Mouse (Mus musculus) midbrain, embryonic 11.5 days (tissue): ENCODE results near the gene Dnah2. TPM values are rescaled to one million over a fixed set of nuclear protein-coding genes. Genes with fewer than 3 reads are reported as not detected.

Experiments used
- ATAC-seq: fragments of 200-750 bp; cut with Nextera tagmentation; 2 replicates; pipeline ENCODE4 v1.8.0; 2017; ENCODE audit warnings: moderate TSS enrichment, moderate library complexity; ENCODE audit not compliant: low FRiP score
- DNase-seq: peaks from one replicate; pipeline ENCODE4 v3.0.0; 2015; ENCODE audit warnings: low spot score; ENCODE audit errors: missing footprints
- H3K27ac ChIP-seq: fragments of 300-500 bp; sonication (generic); 2 replicates; pipeline ENCODE4 v1.5.1; 2014; ENCODE audit warnings: low read depth, low read length
- H3K27me3 ChIP-seq: fragments of 300-500 bp; sonication (generic); 2 replicates; pipeline ENCODE4 v1.6.1; 2014; ENCODE audit warnings: mild to moderate bottlenecking, low read length, moderate library complexity, mixed read lengths; ENCODE audit not compliant: control insufficient read depth, insufficient read depth
- H3K36me3 ChIP-seq: fragments of 300-500 bp; sonication (generic); 2 replicates; pipeline ENCODE4 v1.6.1; 2014; ENCODE audit warnings: mild to moderate bottlenecking, low read length, moderate library complexity, mixed read lengths; ENCODE audit not compliant: control insufficient read depth, insufficient read depth
- H3K4me1 ChIP-seq: fragments of 300-500 bp; sonication (generic); 2 replicates; pipeline ENCODE4 v1.6.1; 2014; ENCODE audit warnings: low read length; ENCODE audit not compliant: control insufficient read depth, insufficient read depth
- H3K4me2 ChIP-seq: fragments of 300-500 bp; sonication (generic); 2 replicates; pipeline ENCODE4 v1.6.1; 2014; ENCODE audit warnings: mild to moderate bottlenecking, moderate library complexity
- H3K4me3 ChIP-seq: fragments of 300-500 bp; sonication (generic); 2 replicates; pipeline ENCODE4 v1.5.1; 2014; ENCODE audit warnings: low read depth, low read length
- H3K9ac ChIP-seq: fragments of 300-500 bp; sonication (generic); 2 replicates; pipeline ENCODE4 v1.6.1; 2014; ENCODE audit warnings: low read length
- H3K9me3 ChIP-seq: fragments of 300-500 bp; sonication (generic); 2 replicates; pipeline ENCODE4 v1.6.1; 2016; ENCODE audit warnings: low read length; ENCODE audit not compliant: control insufficient read depth
- WGBS: fragments of 180-500 bp; shearing (Covaris S2); extraction: QIAGEN DNeasy Blood & Tissue Kit; methylation state at CpG from one replicate; pipeline ENCODE4 v1.1.7; 2014; 5-methylcytosine and 5-hydroxymethylcytosine counted together
- polyA plus RNA-seq: library from polyadenylated mRNA; unstranded; fragments of >200 nt; fragmentation: Nextera tagmentation; extraction: Ambion mirVana; gene quantifications from 2 replicates; pipeline ENCODE4 v1.2.1, GENCODE M21; 2014

The Dnah2 gene
- polyA plus RNA-seq, 1 experiment from 2014 or later = 1.00 TPM

DNA sequence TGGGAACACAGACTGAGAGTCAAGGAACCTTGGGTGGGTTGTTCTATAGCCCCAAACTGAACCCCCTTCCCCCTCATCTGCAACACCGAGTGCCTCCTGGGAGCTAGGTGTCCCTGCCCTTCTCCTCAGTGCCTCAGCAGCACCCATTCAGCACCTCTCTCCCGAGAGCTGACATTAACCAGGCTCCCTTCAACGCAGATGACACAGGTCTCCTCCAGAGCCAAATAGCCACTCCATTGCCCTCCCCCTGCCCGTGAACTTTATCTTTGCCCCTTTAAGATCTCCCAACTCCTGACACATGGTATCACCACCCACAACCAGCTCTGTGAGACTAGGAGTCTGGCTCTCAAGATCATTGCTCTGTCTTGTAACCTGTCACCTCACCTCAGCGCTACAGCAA is 10.3 kb upstream of the Dnah2 start:
- no peak for DNase-seq
- peaks cover 62% of the 10 kb centered on the region for H3K4me1 ChIP-seq

DNA sequence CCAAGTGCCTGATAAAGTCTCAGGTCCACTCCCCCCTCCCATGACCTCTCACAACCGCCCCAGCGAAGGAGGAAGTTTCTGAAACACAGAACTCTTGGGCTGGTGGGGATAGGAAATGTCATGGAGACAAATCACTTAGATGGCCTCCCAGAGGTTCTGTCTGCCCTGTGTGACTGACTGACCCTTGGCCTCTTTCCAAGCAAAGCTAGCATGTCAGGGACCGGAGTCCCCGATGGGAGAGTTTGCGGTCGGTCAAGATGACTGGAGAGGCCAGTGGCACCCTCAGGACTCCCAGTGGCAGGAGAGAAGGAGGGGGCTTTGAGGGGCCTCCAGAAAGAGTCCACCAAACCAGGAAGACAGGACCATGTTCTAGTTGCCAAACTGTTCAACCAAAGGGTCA is 9.8 kb upstream of the Dnah2 start:
- Histone ChIP-seq H3K9ac (peak overlapping the region; percentile 94), H3K36me3 (peaks cover 5% of the 10 kb centered on the region), H3K9me3 (no peaks in the 10 kb centered on the region), H3K27me3 (0 out of 2 replicates have a peak, but pooled peaks cover 2% of the 10 kb centered on the region), H3K4me3 (peak overlapping the region; percentile 69), H3K4me1 (peaks cover 66% of the 10 kb centered on the region), H3K4me2 (peak overlapping the region; percentile 100), H3K27ac (no peak overlapping the region)
- DNase-seq = no peak
- WGBS = 16% methylated on average over 6 of the region's 6 CpGs
- no peak for ATAC-seq

More for the DNA sequence above, 10.3 kb upstream of the Dnah2 start:
- H3K27ac ChIP-seq = no peak overlapping the region
- H3K4me3 ChIP-seq = peak overlapping the region; percentile 69
- no peaks in the 10 kb centered on the region for H3K9me3 ChIP-seq
- no peak for ATAC-seq
- H3K4me2 ChIP-seq = peak overlapping the region; percentile 100
- H3K36me3 ChIP-seq = peaks cover 5% of the 10 kb centered on the region
- 10% methylated on average over 5 of the region's 5 CpGs for WGBS
- 0 out of 2 replicates have a peak, but pooled peaks cover 2% of the 10 kb centered on the region for H3K27me3 ChIP-seq
- peak overlapping the region; percentile 94 for H3K9ac ChIP-seq

DNA sequence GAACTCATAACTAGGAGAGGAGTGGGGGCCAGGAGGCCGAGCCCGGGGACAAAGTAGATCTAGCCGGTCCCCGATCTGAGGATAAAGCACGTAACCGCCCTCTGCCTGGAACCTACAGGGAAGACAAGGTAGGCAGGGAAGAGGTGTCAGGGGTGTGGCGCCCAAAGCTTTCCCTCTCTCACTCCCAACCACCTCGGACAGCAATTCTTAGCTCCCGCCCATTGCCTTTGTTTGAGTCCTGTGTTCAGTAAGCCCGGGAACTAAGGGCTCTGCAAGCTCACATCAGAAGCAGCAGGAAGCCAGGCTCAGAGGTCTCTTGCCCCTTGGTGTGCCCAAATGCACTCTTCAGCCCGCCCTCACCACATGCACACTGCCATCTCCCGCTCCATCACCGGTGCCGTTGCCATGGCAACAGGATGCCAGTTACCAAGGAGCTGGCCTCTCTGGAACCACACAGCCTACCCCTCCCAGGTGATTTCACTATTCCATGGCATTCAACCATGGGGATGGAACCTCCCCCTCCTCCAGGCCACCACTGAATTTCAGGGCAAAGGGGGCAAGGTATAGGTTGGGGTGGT is 8.6 kb upstream of the Dnah2 start:
- peak overlapping the region; percentile 45 for H3K9ac ChIP-seq
- ATAC-seq = no peak
- H3K9me3 ChIP-seq = no peaks in the 10 kb centered on the region
- WGBS = 13% methylated on average over 14 of the region's 14 CpGs
- peak overlapping the region; percentile 100 for H3K4me2 ChIP-seq
- no peaks in the 10 kb centered on the region; the same call in 1 of the 2 replicates for H3K36me3 ChIP-seq
- H3K4me3 ChIP-seq = peak overlapping the region; percentile 9
- no peaks in the 10 kb centered on the region for H3K27me3 ChIP-seq
- H3K27ac ChIP-seq = no peak overlapping the region
- DNase-seq = peak; percentile 95
- peaks cover 79% of the 10 kb centered on the region for H3K4me1 ChIP-seq

DNA sequence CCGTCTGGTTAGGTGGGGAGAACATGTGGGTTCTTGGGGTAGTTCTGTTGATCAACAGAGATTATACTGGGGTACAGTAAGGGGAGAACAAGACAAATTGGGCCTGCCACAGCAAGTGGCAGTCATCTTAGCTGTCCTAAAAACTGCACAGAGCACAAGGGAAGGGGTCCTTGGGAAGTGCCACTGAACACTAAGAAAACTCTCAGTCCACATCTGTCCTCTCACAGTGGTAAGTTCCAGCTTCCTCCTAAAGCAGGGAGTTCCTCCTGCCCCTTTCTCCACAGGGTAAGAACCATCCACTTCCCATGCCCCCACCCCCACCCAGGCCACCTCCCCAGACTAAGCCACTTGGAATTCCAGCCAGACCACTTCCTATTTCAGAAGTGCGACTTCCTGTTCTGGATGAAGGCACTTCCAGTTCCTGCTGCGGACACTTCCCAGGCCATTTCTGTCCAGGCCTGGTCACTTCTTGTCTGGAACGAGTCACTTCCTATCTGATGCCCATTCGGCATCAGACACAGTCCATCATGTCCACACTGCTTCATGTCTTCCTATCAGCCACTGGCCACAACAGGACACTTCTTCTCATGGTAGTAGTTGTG is 5.7 kb upstream of the Dnah2 start:
- H3K4me1 ChIP-seq = peaks cover 63% of the 10 kb centered on the region
- no peaks in the 10 kb centered on the region for H3K9me3 ChIP-seq
- no peaks in the 10 kb centered on the region for H3K27me3 ChIP-seq
- DNase-seq (no peak), ATAC-seq (no peak)
- H3K36me3 ChIP-seq = no peaks in the 10 kb centered on the region
- H3K27ac ChIP-seq = no peak overlapping the region
- H3K9ac ChIP-seq = no peak overlapping the region
- no peak overlapping the region for H3K4me3 ChIP-seq
- WGBS = 81% methylated on average over 5 of the region's 5 CpGs
- H3K4me2 ChIP-seq = no peak overlapping the region

DNA sequence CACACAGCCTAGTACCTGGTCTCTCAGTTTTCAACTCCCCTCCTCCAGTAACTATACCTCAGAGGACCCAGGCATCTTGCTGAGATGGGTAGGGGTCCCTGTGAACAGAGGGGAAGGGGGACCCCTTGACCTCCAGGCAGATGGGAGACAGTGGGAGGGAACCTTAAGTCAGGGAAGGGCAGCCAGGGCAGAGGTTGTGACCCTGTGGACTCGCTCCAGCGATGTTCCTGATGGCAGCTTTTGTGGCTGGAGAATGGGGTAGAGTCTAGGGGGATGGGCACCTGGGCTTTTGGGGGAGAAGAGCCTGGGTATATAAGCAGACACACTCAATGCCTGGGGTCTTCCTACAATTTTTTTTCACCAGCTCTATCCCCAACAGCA is 4.4 kb upstream of the Dnah2 start:
- Histone ChIP-seq H3K36me3 (no peaks in the 10 kb centered on the region), H3K27me3 (no peaks in the 10 kb centered on the region), H3K27ac (peak overlapping the region; percentile 90), H3K4me2 (peak overlapping the region; percentile 38), H3K4me3 (no peak overlapping the region), H3K9me3 (no peaks in the 10 kb centered on the region), H3K9ac (peak overlapping the region; percentile 58), H3K4me1 (peaks cover 62% of the 10 kb centered on the region)
- WGBS = 0% methylated on average over 2 of the region's 2 CpGs
- ATAC-seq (no peak; the same call in 1 of the 2 replicates), DNase-seq (no peak)

DNA sequence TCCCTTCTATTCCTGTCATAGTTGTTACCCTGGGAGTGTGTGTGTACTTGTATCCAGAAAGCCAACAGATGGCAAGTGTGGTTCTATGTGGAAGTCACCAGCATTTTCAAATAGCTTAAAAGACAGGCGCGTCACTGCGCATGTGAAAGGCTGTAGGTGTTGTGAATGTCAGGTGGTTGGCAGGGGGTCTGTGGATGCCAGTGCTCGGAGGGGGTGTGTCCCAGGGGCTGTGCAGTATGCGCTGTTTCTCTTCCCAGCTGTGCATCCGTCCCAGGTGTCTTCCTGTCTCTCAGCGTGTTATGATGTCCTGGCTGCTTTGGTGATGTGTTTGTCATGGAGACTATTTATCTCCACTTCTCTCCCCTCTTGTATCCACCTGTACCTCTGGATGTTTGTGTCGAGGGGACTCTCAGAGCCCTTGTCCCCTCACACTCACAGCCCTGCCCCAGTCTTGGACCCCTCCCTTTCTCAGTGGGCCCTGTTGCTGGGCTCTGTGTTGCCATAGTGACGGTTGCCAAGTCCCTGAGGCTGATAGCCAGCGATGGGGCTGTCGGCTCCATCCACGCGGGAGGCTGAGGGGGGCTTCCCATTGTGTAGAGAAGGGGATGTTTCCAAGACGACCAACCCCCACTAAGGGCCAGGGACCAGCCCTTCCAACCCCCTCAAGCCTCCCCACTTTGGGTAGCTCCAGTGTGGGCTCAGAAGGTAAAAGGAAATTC is 3.9 kb upstream of the Dnah2 start:
- peak overlapping the region; percentile 90 for H3K27ac ChIP-seq

DNA sequence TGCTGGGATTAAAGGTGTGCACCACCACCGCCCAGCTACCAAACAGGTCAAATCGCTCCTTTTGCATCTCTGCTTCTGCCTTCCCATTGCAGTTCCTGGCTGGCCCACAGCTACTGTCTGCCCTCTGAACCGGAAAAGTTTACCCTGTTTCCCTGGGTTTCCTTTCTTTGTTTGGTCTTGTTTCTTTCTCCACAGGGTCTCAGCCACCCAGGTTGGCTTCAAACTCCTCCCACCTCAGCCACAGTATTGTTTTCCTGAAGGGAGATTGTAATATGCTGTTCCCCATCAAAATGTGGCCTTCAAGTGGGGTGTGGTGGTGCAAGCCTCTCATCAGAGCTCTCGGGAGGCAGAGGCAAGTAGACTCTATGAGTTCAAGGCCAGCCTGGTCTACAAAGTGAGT is 2.4 kb upstream of the Dnah2 start:
- ATAC-seq (no peak), DNase-seq (no peak)
- no peaks in the 10 kb centered on the region for H3K27me3 ChIP-seq
- H3K9ac ChIP-seq = no peak overlapping the region
- no peak overlapping the region for H3K4me2 ChIP-seq
- H3K4me1 ChIP-seq = peaks cover 62% of the 10 kb centered on the region
- no peak overlapping the region for H3K4me3 ChIP-seq
- no peaks in the 10 kb centered on the region for H3K9me3 ChIP-seq
- WGBS = 62% methylated on average over 4 of the region's 4 CpGs
- no peak overlapping the region for H3K27ac ChIP-seq
- H3K36me3 ChIP-seq = no peaks in the 10 kb centered on the region

More for the DNA sequence above, 3.9 kb upstream of the Dnah2 start:
- WGBS = 13% methylated on average over 14 of the region's 14 CpGs
- DNase-seq (peak; percentile 99), ATAC-seq (peak; percentile 90)
- H3K9me3 ChIP-seq = no peaks in the 10 kb centered on the region
- peaks cover 62% of the 10 kb centered on the region for H3K4me1 ChIP-seq
- peak overlapping the region; percentile 58 for H3K9ac ChIP-seq
- H3K27me3 ChIP-seq = no peaks in the 10 kb centered on the region
- H3K36me3 ChIP-seq = no peaks in the 10 kb centered on the region
- peak overlapping the region; percentile 38 for H3K4me2 ChIP-seq
- H3K4me3 ChIP-seq = no peak overlapping the region

DNA sequence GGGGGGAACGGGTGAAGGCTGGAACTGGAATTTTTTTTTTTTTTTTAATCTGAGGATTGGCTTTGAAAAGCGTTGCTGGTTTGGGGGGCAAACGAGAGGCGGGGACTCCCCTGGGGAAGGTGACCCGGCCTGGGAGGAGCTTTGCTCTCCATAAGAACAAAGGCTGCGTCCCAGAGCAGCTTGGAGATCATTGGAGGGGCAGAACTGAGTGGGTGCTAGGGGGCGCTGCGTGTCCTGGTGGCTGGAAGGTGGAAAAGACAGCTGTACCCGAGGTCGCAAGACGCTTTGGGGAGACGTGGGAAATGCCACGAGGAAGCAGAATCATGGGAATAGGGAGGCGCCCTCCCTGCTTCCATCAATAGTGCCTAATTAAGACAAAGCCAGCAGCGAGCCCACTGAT is 1.8 kb downstream of the Dnah2 start:
- H3K36me3 ChIP-seq = no peaks in the 10 kb centered on the region
- DNase-seq = peak; percentile 94
- peak overlapping the region; percentile 41 for H3K4me3 ChIP-seq
- peak; percentile 38; the same call in 1 of the 2 replicates for ATAC-seq
- peak overlapping the region; percentile 86 for H3K9ac ChIP-seq
- 6% methylated on average over 15 of the region's 15 CpGs for WGBS
- H3K4me2 ChIP-seq = peak overlapping the region; percentile 91
- peak overlapping the region; percentile 87 for H3K27ac ChIP-seq
- peaks cover 48% of the 10 kb centered on the region for H3K4me1 ChIP-seq
- H3K9me3 ChIP-seq = no peaks in the 10 kb centered on the region
- no peaks in the 10 kb centered on the region for H3K27me3 ChIP-seq
